Mouse (Mus musculus) T-helper 2 cell (primary cell): ENCODE data around the gene Olfr1299.

ENCODE experiments used
- in situ Hi-C: fragments of 300-600 bp; cut with MboI, MseI; formaldehyde crosslinking; loops from one replicate; pipeline ENCODE4 v1.15.1; 2025; ENCODE audit warnings: high pct_unique_total_duplicates

Olfr1299 gene

GRCm38 (mm10) chr2:111661119-111661518, at the start of gene Olfr1299:
Olfr1299 (plus strand) TSS chr2:111661419.
- in situ Hi-C loops = no loop called here

- in situ Hi-C loops = no loop called here
Measured at GRCm38 (mm10) chr2:111626397-111626796, 34.8 kb upstream of the Olfr1299 start, which contains the start of gene Olfr1297. Olfr1297 (minus strand) TSS chr2:111626497.

GRCm38 (mm10) chr2:111649101-111649500, 12.1 kb upstream of the Olfr1299 start, which contains the start of gene Olfr1298:
Olfr1298 (minus strand) TSS chr2:111649201.
- in situ Hi-C loops = no loop called here
